Mouse (Mus musculus) embryonic facial prominence, embryonic 11.5 days (tissue): Measurements from ENCODE around the gene Eif3k. TPM values are rescaled to one million over a fixed set of nuclear protein-coding genes. Genes with fewer than 3 reads are reported as not detected.
A peak's percentile ranks its signal among the peaks of the same experiment; 100 is the strongest.

Experiments used
- ATAC-seq: fragments of 200-750 bp; cut with Nextera tagmentation; replicated peaks from 2 replicates; pipeline ENCODE4 v1.8.0; 2017; ENCODE audit warnings: low read depth; ENCODE audit not compliant: insufficient number of reproducible peaks, low FRiP score, low TSS enrichment
- DNase-seq: peaks from one replicate; pipeline ENCODE4 v3.0.0-alpha.2; 2015; ENCODE audit warnings: low spot score
- H3K27ac ChIP-seq: fragments of 300-500 bp; sonication (generic); replicated peaks from 2 replicates; pipeline ENCODE4 v1.5.1; 2014; ENCODE audit warnings: mild to moderate bottlenecking, low read depth, low read length, control low read depth
- H3K27me3 ChIP-seq: fragments of 300-500 bp; sonication (generic); 2 replicates; pipeline ENCODE4 v1.6.1; 2014; ENCODE audit warnings: mild to moderate bottlenecking, low read length, moderate library complexity, mixed read lengths; ENCODE audit not compliant: control insufficient read depth, insufficient read depth
- H3K36me3 ChIP-seq: fragments of 300-500 bp; sonication (generic); replicated peaks from 2 replicates; pipeline ENCODE4 v1.6.1; 2014; ENCODE audit warnings: low read depth, mild to moderate bottlenecking, low read length, moderate library complexity, mixed read lengths; ENCODE audit not compliant: control insufficient read depth, insufficient read depth
- H3K4me1 ChIP-seq: fragments of 300-500 bp; sonication (generic); 2 replicates; pipeline ENCODE4 v1.6.1; 2014; ENCODE audit warnings: low read length, mixed read lengths; ENCODE audit not compliant: control insufficient read depth, insufficient read depth
- H3K4me2 ChIP-seq: fragments of 300-500 bp; sonication (generic); 2 replicates; pipeline ENCODE4 v1.6.1; 2014; ENCODE audit warnings: low read depth, mild to moderate bottlenecking, control low read depth, low read length, moderate library complexity
- H3K4me3 ChIP-seq: fragments of 300-500 bp; sonication (generic); 2 replicates; pipeline ENCODE4 v1.5.1; 2014; ENCODE audit warnings: low read depth, low read length, control low read depth
- H3K9ac ChIP-seq: fragments of 300-500 bp; sonication (generic); replicated peaks from 2 replicates; pipeline ENCODE4 v1.6.1; 2014; ENCODE audit warnings: mild to moderate bottlenecking, control low read depth, low read length
- H3K9me3 ChIP-seq: fragments of 300-500 bp; sonication (generic); replicated peaks from 2 replicates; pipeline ENCODE4 v1.6.1; 2016; ENCODE audit warnings: mild to moderate bottlenecking, low read length, inconsistent platforms, mixed read lengths; ENCODE audit not compliant: control insufficient read depth
- WGBS: fragments of 180-500 bp; shearing (Covaris S2); extraction: QIAGEN DNeasy Blood & Tissue Kit; methylation state at CpG from one replicate; pipeline ENCODE4 v1.1.7; 2014; 5-methylcytosine and 5-hydroxymethylcytosine counted together
- polyA plus RNA-seq: library from polyadenylated mRNA; unstranded; fragments of >200 nt; fragmentation: Nextera tagmentation; extraction: Ambion mirVana; gene quantifications from 2 replicates; pipeline ENCODE4 v1.2.1, GENCODE M21; 2014

Gene Eif3k
- polyA plus RNA-seq, 1 experiment from 2014 or later, result 439 TPM

- DNase-seq, result no peak
- Histone ChIP-seq H3K36me3 (no peaks in the 10 kb centered on the region; the same call in 1 of the 2 replicates), H3K4me1 (peaks cover 7% of the 10 kb centered on the region), H3K4me3 (no peak overlapping the region), H3K9me3 (no peaks in the 10 kb centered on the region), H3K4me2 (no peak overlapping the region), H3K27ac (peak overlapping the region; percentile 7; the same call in 1 of the 2 replicates), H3K9ac (no peak overlapping the region), H3K27me3 (no peaks in the 10 kb centered on the region)
- ATAC-seq, result no peak
- 58% methylated on average over 4 of the region's 4 CpGs for WGBS
These were observed 40.5 kb downstream of the Eif3k start for GRCm38 (mm10) chr7:28941129-28941528.

- Histone ChIP-seq H3K9me3 (no peaks in the 10 kb centered on the region), H3K36me3 (no peaks in the 10 kb centered on the region; the same call in 1 of the 2 replicates), H3K4me1 (no peaks in the 10 kb centered on the region), H3K27me3 (no peaks in the 10 kb centered on the region), H3K4me2 (no peak overlapping the region), H3K4me3 (no peak overlapping the region), H3K27ac (0 out of 2 replicates have a peak overlapping the region, but pooled peaks have one; percentile 29), H3K9ac (no peak overlapping the region)
- no peak for DNase-seq
- 87% methylated on average over 7 of the region's 7 CpGs for WGBS
- ATAC-seq, result no peak
These were observed 42.1 kb downstream of the Eif3k start for GRCm38 (mm10) chr7:28939418-28940183.

DNA sequence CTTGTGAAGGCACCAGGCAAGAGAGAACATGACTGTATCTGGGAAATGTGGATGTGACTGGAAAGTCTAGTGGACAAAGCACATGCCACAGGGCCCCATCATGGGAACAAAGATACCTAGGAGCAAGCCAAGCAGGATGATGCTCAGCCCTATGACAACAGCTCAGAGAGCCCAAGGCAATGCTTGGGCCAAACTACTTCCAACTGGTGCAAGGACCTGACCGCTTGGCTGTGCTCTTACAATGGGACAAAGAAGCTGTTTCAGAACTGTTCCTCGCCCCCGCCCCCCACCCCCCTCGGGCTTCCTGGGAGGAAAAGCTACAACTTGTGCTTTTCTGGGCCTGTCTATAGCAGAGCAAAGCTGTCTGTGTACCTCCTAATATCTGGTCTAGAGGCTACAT lies 43.0 kb downstream of the Eif3k start:
- no peak overlapping the region for H3K27ac ChIP-seq
- H3K36me3 ChIP-seq, result no peaks in the 10 kb centered on the region; the same call in 1 of the 2 replicates
- no peaks in the 10 kb centered on the region for H3K9me3 ChIP-seq
- no peaks in the 10 kb centered on the region for H3K4me1 ChIP-seq
- DNase-seq, result no peak
- no peak for ATAC-seq
- no peak overlapping the region for H3K9ac ChIP-seq
- H3K4me3 ChIP-seq, result no peak overlapping the region
- H3K4me2 ChIP-seq, result no peak overlapping the region
- no peaks in the 10 kb centered on the region for H3K27me3 ChIP-seq
- 50% methylated on average over 4 of the region's 4 CpGs for WGBS

DNA sequence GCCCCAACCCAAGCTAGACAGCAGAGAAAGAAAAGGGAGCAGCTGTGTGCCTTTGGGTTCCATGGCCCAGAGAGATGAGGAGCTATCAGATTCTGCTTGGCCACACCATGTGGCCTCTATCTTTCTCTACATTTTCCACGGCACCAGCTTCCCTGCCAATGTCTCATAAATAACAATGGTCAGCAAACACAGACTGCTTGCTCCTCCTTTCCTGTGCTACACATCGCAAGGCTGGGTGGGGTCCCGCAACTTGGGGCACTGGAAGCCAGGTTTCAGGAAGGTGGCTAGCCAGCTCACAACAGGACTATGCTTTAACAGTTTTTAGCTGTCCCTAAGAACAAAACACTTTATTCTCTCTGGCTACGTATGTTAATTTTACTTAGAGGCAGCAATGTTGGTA lies 44.9 kb downstream of the Eif3k start:
- no peak overlapping the region for H3K4me2 ChIP-seq
- H3K9me3 ChIP-seq, result no peaks in the 10 kb centered on the region
- H3K27me3 ChIP-seq, result no peaks in the 10 kb centered on the region
- DNase-seq (no peak), ATAC-seq (no peak)
- H3K27ac ChIP-seq, result no peak overlapping the region
- H3K4me3 ChIP-seq, result no peak overlapping the region
- no peaks in the 10 kb centered on the region for H3K4me1 ChIP-seq
- H3K36me3 ChIP-seq, result no peaks in the 10 kb centered on the region; the same call in 1 of the 2 replicates
- 67% methylated on average over 4 of the region's 4 CpGs for WGBS
- no peak overlapping the region for H3K9ac ChIP-seq

GRCm38 (mm10) chr7:28933825-28934224 lies 47.8 kb downstream of the Eif3k start:
- Histone ChIP-seq H3K4me1 (0 out of 2 replicates have a peak, but pooled peaks cover 5% of the 10 kb centered on the region), H3K27me3 (no peaks in the 10 kb centered on the region), H3K27ac (no peak overlapping the region), H3K9me3 (no peaks in the 10 kb centered on the region), H3K36me3 (no peaks in the 10 kb centered on the region; the same call in 1 of the 2 replicates), H3K4me2 (no peak overlapping the region), H3K4me3 (no peak overlapping the region), H3K9ac (no peak overlapping the region)
- no peak for ATAC-seq
- DNase-seq, result no peak
- WGBS, result 85% methylated on average over 2 of the region's 2 CpGs

- no peak for DNase-seq
- H3K27ac ChIP-seq, result no peak overlapping the region
- no peak overlapping the region for H3K4me2 ChIP-seq
- ATAC-seq, result no peak
- H3K9ac ChIP-seq, result no peak overlapping the region
- no peaks in the 10 kb centered on the region for H3K27me3 ChIP-seq
- H3K36me3 ChIP-seq, result no peaks in the 10 kb centered on the region; the same call in 1 of the 2 replicates
- H3K9me3 ChIP-seq, result no peaks in the 10 kb centered on the region
- no peak overlapping the region for H3K4me3 ChIP-seq
- 0 out of 2 replicates have a peak, but pooled peaks cover 5% of the 10 kb centered on the region for H3K4me1 ChIP-seq
- 68% methylated on average over 6 of the region's 6 CpGs for WGBS
These were observed 49.1 kb downstream of the Eif3k start for GRCm38 (mm10) chr7:28932421-28933041.

GRCm38 (mm10) chr7:28931695-28932039 lies 50.0 kb downstream of the Eif3k start:
- no peak for DNase-seq
- 0 out of 2 replicates have a peak, but pooled peaks cover 5% of the 10 kb centered on the region for H3K4me1 ChIP-seq
- H3K36me3 ChIP-seq, result no peaks in the 10 kb centered on the region
- no peak overlapping the region for H3K27ac ChIP-seq
- ATAC-seq, result no peak
- H3K27me3 ChIP-seq, result no peaks in the 10 kb centered on the region
- WGBS, result 88% methylated on average over 4 of the region's 4 CpGs
- H3K9me3 ChIP-seq, result no peaks in the 10 kb centered on the region
- no peak overlapping the region for H3K9ac ChIP-seq
- H3K4me2 ChIP-seq, result no peak overlapping the region
- no peak overlapping the region for H3K4me3 ChIP-seq
